Mouse (Mus musculus): ENCODE data around the gene Abcd2.

Gene Abcd2

DNA sequence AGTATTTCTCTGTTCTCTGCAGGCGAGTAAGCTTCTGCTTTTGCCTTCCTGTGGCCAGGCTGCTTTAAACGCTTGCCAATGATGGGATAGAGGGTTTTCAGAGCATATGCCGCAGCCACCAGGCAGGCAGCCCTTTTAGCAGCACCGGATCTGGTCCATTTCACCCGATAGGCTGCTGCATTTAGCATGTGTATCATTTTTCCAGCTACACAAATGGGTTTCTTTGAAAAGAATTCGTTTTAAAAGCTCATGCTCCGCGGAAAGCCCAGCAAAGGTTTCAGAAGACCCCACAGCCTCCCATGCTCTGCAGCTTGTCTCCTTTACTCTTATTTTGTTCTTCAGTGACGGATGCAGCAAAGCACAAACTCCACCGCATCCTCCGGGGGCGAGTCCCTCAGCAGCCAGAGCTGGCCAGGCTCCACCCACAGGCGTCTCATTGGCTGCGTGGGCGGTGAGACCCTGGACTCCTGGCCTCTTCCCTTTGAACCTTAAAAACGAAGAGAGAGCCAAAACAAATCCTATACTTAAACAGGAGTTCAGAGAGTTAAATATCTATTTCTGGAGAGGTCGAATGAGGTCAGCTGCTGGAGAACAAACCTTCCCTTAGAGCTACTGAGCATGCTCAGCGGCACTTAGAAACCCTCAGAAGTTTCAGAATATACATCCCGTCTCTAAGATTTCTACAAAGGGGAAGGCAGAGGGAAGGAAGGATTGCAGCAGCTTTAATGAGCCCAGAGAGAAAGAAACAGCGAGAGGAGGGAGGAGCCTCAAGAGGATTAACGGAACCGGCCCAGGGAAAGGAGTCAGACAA, at the start of gene Abcd2:
TSS of gene Abcd2 (minus strand) at position 388 of the 811 bp plus-strand sequence.
- DNase-seq = peak; percentile 70

DNA sequence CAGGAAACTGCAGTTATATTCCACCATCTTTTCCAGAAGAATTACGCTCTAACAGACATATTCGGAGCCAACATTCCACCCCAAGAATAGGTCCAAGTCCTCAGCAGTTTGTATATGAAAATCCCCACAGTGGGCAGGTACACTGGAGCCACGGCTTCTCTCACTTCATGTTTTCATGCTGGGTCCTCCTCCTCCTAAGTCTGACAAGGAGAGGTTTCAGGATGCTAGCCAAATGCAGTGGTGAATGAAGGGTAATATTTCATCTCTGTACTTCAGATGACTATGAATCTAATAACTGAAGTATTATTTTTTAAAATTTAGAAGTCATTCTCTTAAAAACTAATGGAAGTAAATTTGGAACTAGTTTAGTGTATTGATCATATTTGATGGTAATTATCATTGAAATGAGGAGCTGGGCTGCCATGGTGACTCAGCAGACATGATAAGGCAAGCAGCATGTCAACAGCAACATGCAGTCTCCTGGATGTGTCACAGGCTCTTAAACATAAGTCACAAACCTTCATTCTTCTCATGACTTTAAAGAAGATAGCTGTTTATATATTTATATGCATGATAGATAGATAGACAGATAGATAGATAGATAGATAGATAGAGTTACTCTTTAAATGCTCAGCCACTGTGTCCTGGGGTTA, 49.2 kb upstream of the Abcd2 start:
- DNase-seq = no peak

DNA sequence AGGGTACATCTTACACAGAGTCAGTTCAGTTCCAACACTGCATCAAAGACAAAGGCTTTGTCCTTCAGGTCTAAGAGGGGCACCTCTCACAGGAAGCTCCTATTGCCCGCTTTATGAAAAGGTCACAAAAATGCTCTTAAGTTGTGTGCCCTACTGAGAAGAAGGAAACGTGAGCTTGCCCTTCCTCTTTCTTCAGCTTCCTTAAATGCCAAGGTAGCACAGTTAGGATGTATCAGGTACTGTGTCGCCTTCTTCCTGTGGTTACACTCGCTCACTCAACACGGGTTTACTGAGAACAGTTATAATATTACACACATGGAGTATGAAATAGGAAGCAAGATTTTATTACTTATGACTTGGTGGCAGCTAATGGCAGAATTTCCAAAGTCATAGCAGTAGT, 45.7 kb upstream of the Abcd2 start:
- no peak for DNase-seq

DNA sequence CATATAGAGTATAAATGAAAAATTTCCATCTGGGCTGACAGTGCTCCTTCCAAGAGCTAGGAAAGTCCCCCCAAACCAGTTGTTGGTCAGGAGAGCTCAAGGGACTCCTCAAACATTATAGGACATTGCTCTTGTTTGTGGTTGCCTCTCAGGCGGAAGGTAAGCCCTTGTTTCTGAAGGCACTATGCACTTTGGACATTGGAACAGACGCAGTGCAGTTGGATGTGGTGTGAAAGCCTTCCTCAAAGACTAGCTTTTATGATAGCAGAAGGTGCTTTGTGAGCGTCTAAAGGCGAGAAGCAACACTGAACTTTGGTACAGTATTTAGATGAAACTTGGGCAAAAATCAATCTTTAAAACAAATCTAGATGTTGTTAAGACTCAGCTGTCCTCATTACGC, 14.9 kb upstream of the Abcd2 start:
- DNase-seq = no peak

DNA sequence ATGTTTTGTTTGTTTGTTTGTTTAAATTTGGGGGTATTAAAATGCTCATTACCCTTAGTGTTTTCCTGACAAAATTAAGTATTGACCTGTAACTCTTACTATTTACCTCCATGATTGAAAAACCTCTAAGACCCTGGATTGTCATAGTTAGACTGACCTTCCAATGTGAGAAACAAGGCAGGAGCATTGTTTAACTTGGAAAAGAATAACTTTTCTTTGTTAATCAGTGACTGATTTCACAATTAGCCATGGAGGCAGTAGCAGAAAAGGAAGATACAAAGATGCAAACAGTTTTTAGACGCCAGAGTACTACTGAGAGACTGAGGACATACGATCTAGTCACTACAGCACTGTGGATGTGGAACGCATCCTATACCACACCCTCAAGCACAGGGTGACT, 11.9 kb upstream of the Abcd2 start:
- no peak for DNase-seq

DNA sequence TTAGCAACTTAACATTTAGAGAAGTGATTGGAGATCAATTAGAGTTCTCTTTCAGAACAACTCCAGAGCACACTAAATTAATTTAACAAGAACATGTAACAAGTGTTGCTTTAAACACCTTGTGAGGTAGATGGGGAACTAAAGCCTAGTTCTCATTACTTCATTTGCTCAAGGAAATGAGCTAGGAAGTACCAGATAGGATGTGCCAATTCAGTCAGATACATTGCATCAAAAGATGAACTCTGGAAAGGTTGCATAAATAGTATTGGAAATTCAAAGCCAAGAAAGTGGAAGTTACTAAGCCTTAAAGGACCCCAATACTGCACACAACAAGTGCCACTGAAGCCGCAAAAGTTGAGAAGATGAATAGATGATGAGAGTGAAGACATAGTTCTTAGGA, 10.9 kb upstream of the Abcd2 start:
- DNase-seq = no peak

DNA sequence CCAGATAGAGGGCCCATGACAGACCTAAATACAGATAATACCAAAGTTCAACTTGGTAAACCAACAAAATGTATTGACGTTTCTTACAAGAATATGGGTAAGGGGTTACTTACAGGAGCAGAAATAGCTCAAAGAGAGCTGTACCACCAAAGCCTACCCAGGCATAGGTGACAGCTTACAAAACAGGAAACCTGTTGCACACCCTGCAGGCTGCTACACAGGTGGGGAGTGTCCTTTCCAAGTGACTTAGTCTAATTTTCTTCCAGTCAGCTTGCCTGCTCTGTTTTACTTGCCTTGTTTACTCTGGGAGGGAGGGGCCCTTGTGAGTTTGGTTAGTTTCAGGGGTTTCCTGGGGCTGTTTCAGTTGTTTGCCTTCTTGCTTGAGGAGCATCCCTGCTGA, 9.2 kb upstream of the Abcd2 start:
- no peak for DNase-seq

DNA sequence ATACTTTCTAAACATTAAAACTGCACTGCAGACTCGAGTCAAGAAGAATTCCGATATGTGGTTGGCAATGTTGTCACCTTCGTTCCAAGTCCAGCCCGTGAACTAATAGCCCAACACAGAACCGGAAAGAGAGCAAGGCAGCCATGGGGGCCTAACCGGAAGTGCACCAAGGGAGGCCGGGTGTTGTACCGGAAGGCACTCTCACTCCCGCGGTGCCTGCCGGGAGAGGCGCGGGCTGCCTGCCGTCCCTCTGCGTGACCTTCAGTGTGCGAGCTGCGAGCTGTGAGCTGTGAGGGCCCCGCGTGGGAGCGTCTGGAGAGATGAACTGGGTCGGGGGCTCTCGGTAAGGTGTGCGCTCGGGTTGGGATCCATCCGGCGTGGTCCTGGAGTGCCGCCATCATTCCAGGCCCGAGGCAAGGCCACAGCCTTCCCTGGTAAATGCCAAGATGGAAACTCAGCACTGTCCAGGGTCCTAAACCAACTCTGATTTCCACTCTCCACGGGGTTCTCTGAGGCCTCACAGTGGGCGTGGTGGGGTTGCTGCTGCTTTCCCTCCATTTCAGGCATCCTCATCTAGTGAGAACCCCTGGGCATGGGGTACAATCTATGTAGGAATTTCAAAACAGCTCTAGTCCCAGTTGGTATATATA, 7.8 kb upstream of the Abcd2 start, which contains the start of gene CN725425:
TSS of gene CN725425 (plus strand) at position 239 of the 650 bp plus-strand sequence.
- no peak for DNase-seq

DNA sequence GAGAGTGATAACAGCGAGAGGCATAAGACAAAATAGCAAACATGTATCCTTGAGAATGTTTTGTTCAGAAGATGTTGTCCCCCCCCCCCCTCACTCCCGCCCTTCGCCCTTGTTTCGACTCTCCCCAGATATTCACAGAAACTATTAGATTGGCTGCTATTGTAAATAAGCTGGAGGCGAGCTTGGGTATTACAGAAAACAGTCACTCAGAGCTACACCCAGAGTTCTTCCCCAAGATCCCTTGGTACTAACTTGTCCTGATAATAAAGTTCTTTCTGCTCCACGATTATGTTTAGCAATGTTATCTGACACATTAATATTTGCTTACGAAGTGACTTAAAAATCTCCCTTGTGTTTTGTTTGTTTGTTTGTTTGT, 612 bp upstream of the Abcd2 start:
- DNase-seq = no peak

DNA sequence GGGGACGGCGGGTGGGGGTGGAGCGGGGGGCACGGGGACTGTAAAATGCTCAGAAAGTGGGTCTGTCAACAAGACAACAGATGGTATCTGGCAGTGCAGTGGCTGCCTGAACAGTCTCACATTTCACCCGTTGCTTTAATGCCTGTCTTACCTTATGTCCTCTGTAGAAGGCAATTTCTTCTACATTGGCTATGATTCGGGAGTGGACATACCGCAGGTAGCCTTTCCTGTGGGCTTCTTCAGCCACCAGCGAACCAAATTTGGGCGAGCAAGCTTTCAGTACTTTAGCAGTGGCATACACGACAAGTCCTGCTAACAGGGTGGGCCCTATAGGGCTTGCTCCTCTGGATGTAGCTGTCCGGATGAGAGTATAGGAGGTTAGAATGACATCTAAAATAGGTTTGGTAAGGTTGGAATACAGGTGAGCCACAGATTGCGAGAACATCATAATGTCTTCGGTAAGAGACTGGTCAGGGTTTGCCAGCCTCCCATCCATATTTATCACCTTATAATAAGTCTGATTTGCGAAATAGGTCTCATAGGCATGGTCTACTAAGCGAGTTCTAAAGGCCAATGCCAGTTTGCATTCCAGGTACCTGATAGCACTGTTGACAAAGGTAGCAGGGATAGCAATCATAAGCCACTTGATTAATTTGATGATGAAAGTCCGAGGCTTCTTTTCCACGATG, 936 bp downstream of the Abcd2 start:
- no peak for DNase-seq

DNA sequence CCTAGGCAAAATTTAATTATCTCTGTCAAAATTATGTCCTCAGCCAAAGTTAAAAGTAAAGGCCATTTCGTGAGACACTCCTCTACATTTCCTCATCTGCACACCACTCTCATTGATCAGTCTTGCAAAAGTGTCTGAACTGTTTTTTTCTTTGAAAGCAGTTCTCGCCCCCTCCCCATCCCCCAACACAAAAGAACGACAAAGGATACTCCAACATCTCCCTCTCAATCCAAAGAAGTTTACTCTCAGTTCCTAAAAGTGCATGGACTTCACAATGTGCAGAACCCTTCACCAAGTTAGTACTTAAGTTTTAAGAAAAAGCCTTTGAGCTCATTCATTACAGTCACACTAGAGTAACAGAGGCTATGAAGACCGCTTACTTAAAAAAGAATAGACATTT, 1.6 kb downstream of the Abcd2 start:
- no peak for DNase-seq

DNA sequence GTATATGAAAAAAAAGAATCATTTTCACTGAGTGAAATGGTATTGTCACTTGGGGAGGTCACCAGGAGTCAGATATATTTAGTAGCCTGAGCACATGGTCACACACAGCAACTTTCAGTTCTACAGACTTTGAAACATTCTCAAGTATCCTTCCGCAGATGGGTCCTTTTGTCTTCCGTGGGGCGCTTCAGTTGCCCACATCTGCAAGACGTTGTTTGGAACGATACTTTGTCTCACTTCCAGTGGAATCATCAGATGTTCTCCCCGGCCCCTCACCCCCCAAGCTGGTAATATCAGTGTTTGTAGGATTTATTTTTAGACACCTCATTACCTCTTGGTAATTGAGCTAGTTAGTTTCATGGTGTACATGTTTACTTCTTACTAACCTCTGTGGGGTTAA, 5.2 kb downstream of the Abcd2 start:
- DNase-seq = no peak

DNA sequence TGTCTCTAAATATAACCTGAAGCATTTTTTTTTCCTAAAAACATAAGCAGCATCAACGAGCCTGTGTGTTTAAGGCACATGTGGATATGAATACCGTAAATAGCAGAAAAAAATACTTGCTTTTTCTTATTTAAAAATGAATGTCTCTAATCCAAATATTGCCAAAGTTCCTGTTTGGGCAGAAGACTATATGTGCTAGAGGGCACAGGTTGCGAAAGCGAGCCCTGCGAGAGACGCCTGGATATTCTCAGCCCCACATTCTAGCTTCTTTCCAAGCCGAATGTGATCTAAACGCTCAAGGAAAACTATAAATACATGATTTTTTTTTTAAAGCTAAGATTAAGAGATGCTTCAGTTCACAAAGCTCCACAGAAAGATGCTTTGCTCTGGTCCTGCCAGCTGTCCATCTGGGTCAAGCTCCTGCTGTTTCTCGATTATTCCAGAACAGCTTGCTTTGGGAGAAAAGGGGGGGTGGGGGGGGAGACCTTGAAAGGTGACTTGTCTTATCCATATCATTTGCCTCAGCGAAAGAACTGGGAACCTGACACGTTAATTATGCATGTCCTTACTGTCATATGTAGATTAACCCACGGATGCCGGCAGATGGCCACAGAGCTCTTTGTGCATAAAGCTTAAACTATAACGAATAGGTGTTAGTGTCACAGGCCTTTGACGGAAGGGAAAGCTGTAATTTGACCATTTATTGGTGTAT, 11.5 kb downstream of the Abcd2 start:
- no peak for DNase-seq

DNA sequence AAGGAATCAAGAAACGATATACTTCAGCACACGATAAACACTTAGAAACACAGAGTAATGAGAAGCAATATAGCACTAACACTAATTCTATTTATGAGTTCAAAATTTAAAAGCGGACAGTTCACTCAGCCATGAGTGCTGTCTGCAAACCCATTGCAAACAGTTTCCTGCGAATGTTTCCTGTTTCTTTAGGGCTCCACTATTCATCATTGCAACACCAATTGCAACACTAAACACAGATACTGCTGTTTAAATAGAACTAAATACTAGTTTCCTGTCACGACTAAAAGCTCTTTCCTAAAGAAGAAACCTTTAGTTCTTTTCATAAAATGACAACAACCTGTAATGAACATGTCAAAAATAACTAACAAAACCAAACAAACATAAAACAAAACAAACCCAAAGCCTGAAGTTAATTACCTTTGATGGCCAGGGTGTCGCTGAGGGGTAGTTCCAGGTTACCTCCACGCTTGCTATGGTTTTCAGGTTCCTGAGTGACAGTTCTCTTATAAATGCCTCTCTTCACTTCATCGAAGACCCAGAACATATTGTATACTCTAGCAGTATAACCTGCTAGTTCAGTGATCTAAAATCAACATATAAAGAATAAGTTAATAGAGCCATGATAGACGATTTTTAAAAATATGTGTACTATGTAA, 12.8 kb downstream of the Abcd2 start:
- no peak for DNase-seq

DNA sequence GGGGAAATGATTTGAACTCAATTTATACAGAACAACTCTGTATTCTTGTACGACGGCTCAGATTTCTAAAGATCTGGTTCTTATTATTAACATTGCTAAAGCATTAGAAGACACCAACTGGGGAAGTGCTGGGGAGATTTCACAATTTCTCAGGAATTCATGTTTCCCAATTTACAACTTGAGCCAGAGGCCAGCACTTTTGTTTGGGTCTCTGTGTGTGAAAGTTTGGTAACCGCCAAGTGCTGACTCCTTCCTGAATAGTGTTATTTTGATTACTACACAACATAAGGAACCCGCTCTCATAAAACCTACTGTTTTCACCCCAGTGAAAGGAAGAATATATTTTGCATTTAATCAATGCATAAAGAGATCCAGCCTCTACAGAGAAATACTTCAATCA, 19.4 kb downstream of the Abcd2 start:
- DNase-seq = no peak

DNA sequence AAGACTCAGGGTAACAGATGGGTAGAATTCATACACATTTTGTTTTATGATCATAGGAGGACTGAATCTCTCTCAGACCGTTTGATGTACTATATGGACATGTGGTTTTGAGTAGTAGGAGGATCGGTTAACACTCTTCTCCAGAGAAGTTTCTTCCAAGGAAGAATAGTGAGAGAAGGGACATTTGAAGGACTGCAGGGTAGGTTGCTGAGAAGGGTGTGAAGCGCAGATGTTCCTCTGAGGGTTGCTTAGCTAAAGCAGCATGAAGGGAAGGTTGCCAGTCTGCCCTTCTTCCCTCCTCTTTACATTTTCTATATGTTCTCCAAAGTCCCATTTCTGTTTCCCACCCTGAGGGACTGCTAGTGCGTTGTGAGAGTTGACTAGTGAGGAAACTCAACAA, 20.3 kb downstream of the Abcd2 start:
- DNase-seq = no peak

DNA sequence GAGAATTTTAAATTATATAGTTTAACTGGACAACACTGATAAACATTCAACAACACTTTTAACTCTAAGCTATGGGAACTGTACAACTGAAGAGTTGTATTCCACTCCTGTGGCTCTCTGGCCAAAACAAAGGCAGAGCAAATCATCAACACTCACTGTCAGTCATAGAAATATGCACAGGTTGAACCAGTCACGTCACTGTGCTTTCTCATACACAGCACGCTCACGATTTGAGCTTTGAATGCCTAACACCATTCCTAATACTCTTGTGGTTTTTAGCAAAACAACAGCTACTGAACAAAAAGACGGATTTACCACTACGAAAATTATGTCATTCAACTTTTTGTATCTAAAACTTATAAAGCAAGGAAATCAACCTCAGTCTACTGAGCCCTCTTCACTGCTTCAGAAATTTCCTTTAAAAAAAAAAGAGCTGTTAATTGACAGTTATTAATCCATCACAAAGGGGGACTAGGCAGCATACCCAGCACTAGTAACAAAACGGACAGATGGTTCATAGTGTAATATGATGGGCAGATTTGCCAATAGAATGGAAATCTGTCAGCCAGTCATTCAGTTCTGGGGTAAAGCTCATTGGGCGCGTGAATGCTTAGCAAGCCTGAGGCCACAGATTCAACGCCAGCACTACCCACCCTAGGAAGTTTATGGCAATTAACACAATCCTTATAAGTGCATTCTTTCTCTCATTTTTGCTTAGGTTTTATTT, 20.8 kb downstream of the Abcd2 start:
- DNase-seq = no peak

DNA sequence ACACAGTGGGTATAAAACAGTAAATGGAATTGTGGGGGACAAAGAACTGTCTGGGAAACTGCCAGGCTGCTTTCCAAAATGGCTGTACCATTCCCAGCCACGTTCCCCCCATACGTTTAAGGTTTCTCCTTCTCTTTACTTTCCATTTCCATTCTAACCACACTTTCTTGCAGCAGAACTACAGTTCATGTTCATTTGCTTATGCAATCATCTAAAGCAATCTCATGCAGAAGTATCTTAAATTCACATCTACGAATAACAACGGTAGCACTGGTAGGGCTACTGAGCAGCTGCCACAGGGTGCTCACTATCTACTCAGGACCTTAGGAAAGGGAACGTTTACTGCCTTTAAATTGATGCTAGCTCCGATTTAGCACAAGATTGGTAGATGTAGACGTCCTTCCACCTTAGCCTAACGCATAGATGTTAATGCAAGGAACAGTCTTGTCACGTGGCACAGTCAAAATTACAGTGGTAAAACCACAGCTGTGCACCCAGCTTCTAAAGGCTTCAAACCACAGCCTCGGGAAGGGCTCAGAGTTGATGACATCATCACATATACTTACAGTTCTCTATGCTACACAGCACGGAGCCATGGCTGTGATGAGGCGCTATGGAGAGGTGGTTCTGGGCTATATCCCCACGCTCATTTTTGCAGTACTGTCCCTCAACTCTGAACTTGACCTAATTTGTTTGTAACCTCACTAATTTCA, 23.6 kb downstream of the Abcd2 start:
- DNase-seq = no peak

DNA sequence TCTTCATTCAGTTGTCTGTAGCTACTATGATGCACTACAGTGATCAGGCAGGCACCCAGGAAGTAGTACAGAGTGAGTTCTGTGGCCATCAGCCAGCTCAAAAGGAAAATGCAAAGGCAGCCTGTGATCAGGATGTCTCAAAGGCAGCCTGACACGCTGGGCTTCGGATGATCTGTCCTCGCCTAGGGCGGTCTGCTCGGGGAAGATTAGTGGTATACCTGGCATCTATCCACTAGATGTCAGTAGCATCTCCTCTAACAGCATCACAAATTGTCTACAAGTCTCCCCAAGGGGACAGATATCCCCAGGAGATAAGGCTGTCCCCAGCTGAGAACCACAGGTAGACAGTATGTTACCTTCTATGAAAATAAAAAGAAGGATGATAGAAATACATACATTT, 26.6 kb downstream of the Abcd2 start:
- DNase-seq = no peak

DNA sequence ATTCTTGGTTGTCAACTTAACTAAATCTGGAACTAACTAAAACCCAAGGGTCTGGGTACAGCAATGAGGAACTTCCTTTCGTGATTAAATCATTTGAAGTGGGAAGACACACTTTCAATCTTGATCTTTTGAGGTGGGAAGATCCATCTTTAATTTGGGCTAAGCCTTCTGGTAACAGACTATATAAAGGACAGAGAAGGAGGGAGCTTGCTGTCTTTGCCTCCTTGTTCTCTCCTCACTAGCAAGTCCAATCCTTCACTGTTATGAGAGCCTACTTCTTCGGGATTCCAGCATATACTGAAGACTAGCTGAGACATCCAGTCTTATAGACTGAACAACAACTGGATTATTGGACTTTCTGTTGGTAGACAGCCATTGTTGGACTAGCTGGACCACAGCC, 28.1 kb downstream of the Abcd2 start:
- DNase-seq = no peak

DNA sequence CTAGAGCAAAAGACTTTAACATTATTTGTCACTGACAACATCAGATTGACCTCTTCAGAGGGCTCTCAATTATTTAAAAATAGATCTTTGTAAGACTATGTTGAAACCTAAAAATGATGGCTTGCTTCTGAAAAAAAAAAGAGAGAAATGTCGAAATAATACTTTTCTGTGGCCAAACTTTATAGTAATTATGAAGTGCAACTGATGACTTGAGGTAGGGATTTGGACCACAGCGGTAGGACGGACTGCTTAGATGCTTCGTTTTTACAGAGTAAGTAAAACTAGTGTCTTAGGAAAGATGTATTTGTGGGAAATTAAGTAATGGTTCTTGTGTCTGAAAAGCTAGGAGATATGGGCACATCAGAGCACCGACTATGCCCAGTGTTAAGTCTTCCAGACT, 30.4 kb downstream of the Abcd2 start:
- no peak for DNase-seq
